Mouse (Mus musculus) cortical plate, adult 2 months (tissue): ENCODE data around the gene Dstn.

ENCODE experiments used
- CTCF ChIP-seq: fragments of 200-500 bp; IDR thresholded peaks from 2 replicates; pipeline ENCODE4 v1.5.1; 2011; ENCODE audit warnings: mild to moderate bottlenecking, control low read depth, low read length; ENCODE audit not compliant: insufficient read depth; ENCODE audit errors: extremely low read depth
- POLR2A ChIP-seq: fragments of 200-500 bp; IDR thresholded peaks from 2 replicates; pipeline ENCODE4 v1.6.1; 2011; ENCODE audit warnings: mild to moderate bottlenecking, low read length, control low read depth; ENCODE audit not compliant: insufficient read depth; ENCODE audit errors: extremely low read depth

GRCm38 (mm10) chr2:143876929-143877632 lies 38.0 kb upstream of the Dstn start:
- no peak for TF ChIP-seq POLR2A
- no peak for TF ChIP-seq CTCF
